ENCODE assay signal across 12 mouse cellular contexts in genomic region chr10:74990584-74991322, GRCm38 (mm10). TPM values are rescaled to one million over a fixed set of nuclear protein-coding genes. Genes with fewer than 3 reads are reported as not detected.
DNase-seq lines count a peak whose midpoint lies in the region; ATAC-seq and TF ChIP-seq lines count a peak whose summit lies in the region.
"Had no signal": no experiment of that assay in that cellular context is flagged by ENCODE, and none has a peak within 500 bp of the region (broad histone marks: within the 10 kb centered on the region; RNA-seq: fewer than 3 reads in every experiment).

No protein-coding gene starts in this region.

- ATAC-seq in heart, embryonic 14.5 days (ENCODE audit: insufficient number of reproducible peaks, insufficient read depth, low FRiP score, low read depth) = no peak
- ATAC-seq in stomach, postnatal 0 days (ENCODE audit: low FRiP score, low TSS enrichment) = peak; percentile 38

- no peak overlapping the region; the same call in 1 of the 2 replicates for H3K9ac ChIP-seq in heart, embryonic 14.5 days (ENCODE audit: low read length)
- 0 out of 2 replicates have a peak overlapping the region, but pooled peaks have one; percentile 8 for H3K9ac ChIP-seq in stomach, postnatal 0 days (ENCODE audit: low read length)
- H3K9ac ChIP-seq: liver, embryonic 14.5 days had no signal

- H3K27me3 ChIP-seq in heart, embryonic 14.5 days (ENCODE audit: control insufficient read depth, insufficient read depth, low read length) = peaks cover 3% of the 10 kb centered on the region; the same call in 1 of the 2 replicates
- no peaks in the 10 kb centered on the region for H3K27me3 ChIP-seq in stomach, postnatal 0 days (ENCODE audit: control insufficient read depth, insufficient read depth, low read length)

- WGBS in heart, embryonic 14.5 days = 42% methylated on average over 26 of the region's 26 CpGs
- WGBS in stomach, postnatal 0 days = 47% methylated on average over 25 of the region's 26 CpGs

- H3K36me3 ChIP-seq in heart, embryonic 14.5 days (ENCODE audit: control insufficient read depth, insufficient read depth, low read length) = no peaks in the 10 kb centered on the region
- no peaks in the 10 kb centered on the region for H3K36me3 ChIP-seq in stomach, postnatal 0 days (ENCODE audit: control insufficient read depth, insufficient read depth, low read length)

- no peak overlapping the region for H3K27ac ChIP-seq in heart, embryonic 14.5 days (replicated peaks in 1 of 2; ENCODE audit: control insufficient read depth in 1 of 2, insufficient read depth in 1 of 2, low read depth in 2 of 2, low read length in 2 of 2)
- H3K27ac ChIP-seq in stomach, postnatal 0 days (replicated peaks) = no peak overlapping the region
- H3K27ac ChIP-seq: liver, embryonic 14.5 days had no signal

- no peak for TF ChIP-seq CTCF in stomach, postnatal 0 days (IDR thresholded peaks at IDR 0.05; ENCODE audit: low read depth)

- intact Hi-C loops in heart, postnatal 36 days (cut with DNase I) = no loop called here

- no peaks in the 10 kb centered on the region for H3K9me3 ChIP-seq in heart, embryonic 14.5 days (ENCODE audit: control insufficient read depth, low read length)
- H3K9me3 ChIP-seq in stomach, postnatal 0 days (ENCODE audit: control insufficient read depth, low read length) = no peaks in the 10 kb centered on the region

- no peak for DNase-seq in heart, postnatal 36 days
- DNase-seq in retina, postnatal 1 day = peak; percentile 60
- DNase-seq in retina, embryonic 14.5 days (ENCODE audit: low spot score) = no peak
- DNase-seq in lung, adult 18-20 months = peak; percentile 68 to 80
- DNase-seq in stomach, postnatal 0 days (ENCODE audit: low spot score) = peak; percentile 30
- no peak for DNase-seq in spleen, postnatal 10 days (ENCODE audit: low spot score in 2 of 2)
- DNase-seq in cerebellum, postnatal 25 days = no peak
- DNase-seq: cerebellum, postnatal 36 days; thymus, postnatal 4 days had no signal

- TF ChIP-seq EP300 in stomach, postnatal 0 days (optimal IDR thresholded peaks at IDR 0.05) = no peak

- H3K4me1 ChIP-seq in heart, embryonic 14.5 days (ENCODE audit: control insufficient read depth in 2 of 2, insufficient read depth in 2 of 2, low read length in 2 of 2) = peaks cover 25 to 32% of the 10 kb centered on the region in 2 experiments
- 0 out of 2 replicates have a peak, but pooled peaks cover 2% of the 10 kb centered on the region for H3K4me1 ChIP-seq in stomach, postnatal 0 days (replicated peaks; ENCODE audit: control insufficient read depth, insufficient read depth)

- H3K4me2 ChIP-seq in heart, embryonic 14.5 days (ENCODE audit: low read length) = peak overlapping the region; percentile 46
- no peak overlapping the region for H3K4me2 ChIP-seq in stomach, postnatal 0 days (replicated peaks; ENCODE audit: low read depth)

- 0 out of 4 replicates have a peak overlapping the region, but pooled peaks of 1 of the 2 experiments have one; percentile 6 for H3K4me3 ChIP-seq in heart, embryonic 14.5 days (ENCODE audit: control insufficient read depth in 1 of 2, insufficient read depth in 1 of 2, low read depth in 1 of 2, low read length in 2 of 2)
- H3K4me3 ChIP-seq in stomach, postnatal 0 days (ENCODE audit: low read depth, low read length) = no peak overlapping the region

RNA-seq across cellular contexts. Expression of gene Gnaz, which starts 23.8 kb away (rescaled TPM):
- polyA plus RNA-seq in heart, embryonic 14.5 days (2014; fragmentation: Nextera tagmentation; extraction: Ambion mirVana) = 0.67 and 0.76 TPM in 2 replicates
- total RNA-seq in heart, postnatal 36 days (2021) = under 1 TPM; 0.43 to 0.58 TPM
- polyA plus RNA-seq in stomach, postnatal 0 days (2015; fragmentation: Nextera tagmentation; extraction: Ambion mirVana) = 3.4 and 3.9 TPM in 2 replicates

RNA-seq across cellular contexts. Expression of gene Rsph14, which starts 41.6 kb away (rescaled TPM):
- not detected in 2 replicates for polyA plus RNA-seq in heart, embryonic 14.5 days (2014; fragmentation: Nextera tagmentation; extraction: Ambion mirVana)
- not detected for total RNA-seq in heart, postnatal 36 days (2021)
- polyA plus RNA-seq in stomach, postnatal 0 days (2015; fragmentation: Nextera tagmentation; extraction: Ambion mirVana) = not detected in 2 replicates
- total RNA-seq: neutrophil, adult 5-6 weeks had no signal
- polyA plus RNA-seq: liver, embryonic 14.5 days had no signal

RNA-seq across cellular contexts. Expression of gene Rab36, which starts 46.1 kb away (rescaled TPM):
- polyA plus RNA-seq in heart, embryonic 14.5 days (2014; fragmentation: Nextera tagmentation; extraction: Ambion mirVana) = 2.0 and 4.5 TPM in 2 replicates
- total RNA-seq in heart, postnatal 36 days (2021) = under 1 TPM; 0.58 to 0.92 TPM
- 1.9 and 2.0 TPM in 2 replicates for polyA plus RNA-seq in stomach, postnatal 0 days (2015; fragmentation: Nextera tagmentation; extraction: Ambion mirVana)

Comparison
In these comparisons a context has a peak if more than half of its experiments do, and no peak if none do; other contexts are left out.
1. DNase-seq: peak in retina, postnatal 1 day (single experiment), lung, adult 18-20 months (2 of 2) and stomach, postnatal 0 days (single experiment); none in heart, postnatal 36 days (0 of 2), retina, embryonic 14.5 days (single experiment), spleen, postnatal 10 days (0 of 2) and cerebellum, postnatal 25 days (0 of 2).